Mouse (Mus musculus) midbrain, embryonic 11.5 days (tissue): ENCODE data around the gene Zfp160. TPM values are rescaled to one million over a fixed set of nuclear protein-coding genes. Genes with fewer than 3 reads are reported as not detected.
"Not testable (repeated sequence)": the region's sequence is repeated elsewhere in the genome, so short reads cannot be mapped to it uniquely, and the experiment has no call there.

Experiments
- ATAC-seq: fragments of 200-750 bp; cut with Nextera tagmentation; 2 replicates; pipeline ENCODE4 v1.8.0; 2017; ENCODE audit warnings: moderate TSS enrichment, moderate library complexity; ENCODE audit not compliant: low FRiP score
- DNase-seq: peaks from one replicate; pipeline ENCODE4 v3.0.0; 2015; ENCODE audit warnings: low spot score; ENCODE audit errors: missing footprints
- H3K27ac ChIP-seq: fragments of 300-500 bp; sonication (generic); 2 replicates; pipeline ENCODE4 v1.5.1; 2014; ENCODE audit warnings: low read depth, low read length
- H3K27me3 ChIP-seq: fragments of 300-500 bp; sonication (generic); 2 replicates; pipeline ENCODE4 v1.6.1; 2014; ENCODE audit warnings: mild to moderate bottlenecking, low read length, moderate library complexity, mixed read lengths; ENCODE audit not compliant: control insufficient read depth, insufficient read depth
- H3K36me3 ChIP-seq: fragments of 300-500 bp; sonication (generic); 2 replicates; pipeline ENCODE4 v1.6.1; 2014; ENCODE audit warnings: mild to moderate bottlenecking, low read length, moderate library complexity, mixed read lengths; ENCODE audit not compliant: control insufficient read depth, insufficient read depth
- H3K4me1 ChIP-seq: fragments of 300-500 bp; sonication (generic); 2 replicates; pipeline ENCODE4 v1.6.1; 2014; ENCODE audit warnings: low read length; ENCODE audit not compliant: control insufficient read depth, insufficient read depth
- H3K4me2 ChIP-seq: fragments of 300-500 bp; sonication (generic); 2 replicates; pipeline ENCODE4 v1.6.1; 2014; ENCODE audit warnings: mild to moderate bottlenecking, moderate library complexity
- H3K4me3 ChIP-seq: fragments of 300-500 bp; sonication (generic); 2 replicates; pipeline ENCODE4 v1.5.1; 2014; ENCODE audit warnings: low read depth, low read length
- H3K9ac ChIP-seq: fragments of 300-500 bp; sonication (generic); 2 replicates; pipeline ENCODE4 v1.6.1; 2014; ENCODE audit warnings: low read length
- H3K9me3 ChIP-seq: fragments of 300-500 bp; sonication (generic); 2 replicates; pipeline ENCODE4 v1.6.1; 2016; ENCODE audit warnings: low read length; ENCODE audit not compliant: control insufficient read depth
- WGBS: fragments of 180-500 bp; shearing (Covaris S2); extraction: QIAGEN DNeasy Blood & Tissue Kit; methylation state at CpG from one replicate; pipeline ENCODE4 v1.1.7; 2014; 5-methylcytosine and 5-hydroxymethylcytosine counted together
- polyA plus RNA-seq: library from polyadenylated mRNA; unstranded; fragments of >200 nt; fragmentation: Nextera tagmentation; extraction: Ambion mirVana; gene quantifications from 2 replicates; pipeline ENCODE4 v1.2.1, GENCODE M21; 2014

Zfp160 gene
- polyA plus RNA-seq, 1 experiment from 2014 or later, result 15.9 TPM

DNA sequence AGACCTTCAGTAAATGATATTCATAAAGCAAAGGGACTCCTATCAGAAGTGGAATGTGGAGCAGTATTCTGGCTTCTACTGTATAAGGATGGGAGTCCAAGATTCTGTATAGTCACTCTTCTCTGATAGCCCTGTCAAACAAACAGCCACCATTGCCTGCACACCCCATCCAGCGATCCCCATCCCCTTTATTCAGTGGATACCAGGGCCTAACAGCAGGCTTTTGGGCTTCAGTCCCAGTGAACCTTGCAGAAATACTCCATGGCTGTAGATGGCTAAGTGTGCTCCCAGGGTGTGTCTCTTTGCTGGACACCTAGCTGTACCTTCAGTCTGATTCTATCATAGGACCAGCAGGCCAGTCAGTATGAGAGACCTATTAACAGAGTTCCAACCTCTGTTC, 42.2 kb downstream of the Zfp160 start:
- Histone ChIP-seq H3K4me3 (no peak overlapping the region), H3K27ac (no peak overlapping the region), H3K4me1 (no peaks in the 10 kb centered on the region), H3K9ac (no peak overlapping the region), H3K36me3 (no peaks in the 10 kb centered on the region), H3K9me3 (no peaks in the 10 kb centered on the region; the same call in 1 of the 2 replicates), H3K4me2 (no peak overlapping the region), H3K27me3 (no peaks in the 10 kb centered on the region)
- 71% methylated on average over 1 of the region's 1 CpGs for WGBS
- DNase-seq (no peak), ATAC-seq (no peak)

DNA sequence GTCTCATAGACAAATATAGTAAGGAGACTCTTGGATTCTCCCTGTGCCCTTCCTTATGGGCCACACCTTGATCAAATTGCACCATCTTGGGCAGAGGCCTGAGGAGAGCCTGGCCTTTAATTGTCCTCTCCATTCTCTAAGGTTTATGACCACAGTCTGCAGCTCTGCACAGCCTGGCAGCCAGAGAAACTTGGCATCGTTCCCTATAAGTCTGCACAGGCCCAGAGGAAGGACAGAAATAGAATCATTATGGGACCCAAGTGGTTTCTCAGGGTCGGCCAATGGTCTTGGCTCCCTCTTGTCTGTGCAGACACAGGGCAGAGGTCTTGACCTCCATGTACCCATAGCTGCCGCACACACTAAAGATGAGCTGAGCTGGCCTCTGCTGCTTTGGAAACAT, 42.6 kb downstream of the Zfp160 start:
- not testable (repeated sequence) for H3K4me3 ChIP-seq, H3K9me3 ChIP-seq

DNA sequence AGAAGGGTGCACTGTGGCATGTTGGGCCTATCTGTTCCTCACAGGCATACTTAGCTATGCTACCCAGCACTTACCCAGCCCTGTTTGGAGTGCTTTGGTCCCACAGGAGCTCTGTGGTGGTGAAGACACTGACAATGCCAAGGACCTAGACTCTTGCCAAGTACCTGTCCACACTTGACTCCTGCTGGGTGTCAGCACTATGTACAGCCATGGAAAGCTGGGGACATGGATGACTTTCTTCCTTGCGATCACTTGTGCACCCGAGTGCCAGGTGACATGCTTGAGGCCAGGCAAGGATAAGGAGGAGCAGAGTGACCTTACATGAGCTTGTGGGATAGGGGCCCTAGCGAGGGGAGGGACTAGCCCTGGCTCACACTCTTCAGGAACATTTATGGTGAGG, 43.2 kb downstream of the Zfp160 start:
- not testable (repeated sequence) for H3K9me3 ChIP-seq, H3K4me2 ChIP-seq, H3K4me3 ChIP-seq, H3K27me3 ChIP-seq, DNase-seq, H3K4me1 ChIP-seq, H3K9ac ChIP-seq, ATAC-seq, H3K27ac ChIP-seq, H3K36me3 ChIP-seq
- 90% methylated on average over 3 of the region's 3 CpGs for WGBS

More for the DNA sequence above, 42.6 kb downstream of the Zfp160 start:
- not testable (repeated sequence) for ATAC-seq, H3K9ac ChIP-seq, H3K4me1 ChIP-seq, H3K27me3 ChIP-seq, DNase-seq, H3K4me2 ChIP-seq, H3K27ac ChIP-seq, H3K36me3 ChIP-seq
- WGBS, result no CpG with 5 or more reads among the region's 3 CpGs

DNA sequence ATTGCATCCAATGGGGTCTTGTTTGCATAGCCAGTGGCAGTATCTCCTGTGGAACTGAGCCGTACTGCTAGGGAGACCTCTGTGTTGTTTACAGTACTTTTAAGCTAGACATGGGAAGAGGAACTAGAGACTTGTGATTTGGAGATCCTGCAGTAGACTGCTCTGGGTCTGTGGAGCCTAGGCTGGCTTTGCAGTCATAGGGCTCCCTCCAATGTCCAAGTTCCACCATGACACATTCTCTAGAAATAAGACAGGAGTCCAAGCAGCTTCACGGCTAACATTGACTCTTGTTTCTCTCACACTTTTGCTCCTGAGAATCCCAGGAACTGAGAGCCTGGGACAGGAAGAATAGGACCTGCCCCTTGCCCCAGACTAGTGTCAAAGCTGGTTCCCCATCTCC, 44.6 kb downstream of the Zfp160 start:
- H3K27ac ChIP-seq, result no peak overlapping the region
- no peak overlapping the region for H3K4me3 ChIP-seq
- no peak for ATAC-seq
- DNase-seq, result no peak
- no peaks in the 10 kb centered on the region; the same call in 1 of the 2 replicates for H3K9me3 ChIP-seq
- 86% methylated on average over 2 of the region's 2 CpGs for WGBS
- H3K9ac ChIP-seq, result no peak overlapping the region
- H3K4me1 ChIP-seq, result no peaks in the 10 kb centered on the region
- H3K27me3 ChIP-seq, result no peaks in the 10 kb centered on the region
- no peaks in the 10 kb centered on the region for H3K36me3 ChIP-seq
- H3K4me2 ChIP-seq, result no peak overlapping the region

DNA sequence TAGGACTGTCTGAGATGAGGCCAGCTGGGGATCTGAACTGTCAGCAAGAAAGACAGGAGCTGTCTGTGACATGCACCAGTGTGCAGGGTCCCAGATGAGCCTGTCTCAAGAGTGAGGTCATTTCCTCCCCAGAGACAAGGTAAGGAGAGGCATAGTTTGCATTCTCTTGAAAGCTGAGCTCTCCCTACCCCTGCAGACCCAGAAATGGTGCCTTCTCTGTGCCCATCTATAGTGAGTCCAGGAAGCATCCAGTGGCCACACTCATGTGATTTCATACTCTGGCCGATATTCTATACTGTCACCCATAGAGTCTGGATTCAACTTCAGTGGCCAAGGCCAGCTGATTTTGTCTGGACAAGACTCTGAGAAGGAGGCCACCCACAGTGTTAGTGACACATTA, 46.4 kb downstream of the Zfp160 start:
- not testable (repeated sequence) for H3K9ac ChIP-seq, H3K27ac ChIP-seq, DNase-seq, H3K27me3 ChIP-seq, H3K4me2 ChIP-seq, H3K36me3 ChIP-seq, H3K4me3 ChIP-seq, ATAC-seq, H3K4me1 ChIP-seq, H3K9me3 ChIP-seq
- 80% methylated on average over 1 of the region's 1 CpGs for WGBS

DNA sequence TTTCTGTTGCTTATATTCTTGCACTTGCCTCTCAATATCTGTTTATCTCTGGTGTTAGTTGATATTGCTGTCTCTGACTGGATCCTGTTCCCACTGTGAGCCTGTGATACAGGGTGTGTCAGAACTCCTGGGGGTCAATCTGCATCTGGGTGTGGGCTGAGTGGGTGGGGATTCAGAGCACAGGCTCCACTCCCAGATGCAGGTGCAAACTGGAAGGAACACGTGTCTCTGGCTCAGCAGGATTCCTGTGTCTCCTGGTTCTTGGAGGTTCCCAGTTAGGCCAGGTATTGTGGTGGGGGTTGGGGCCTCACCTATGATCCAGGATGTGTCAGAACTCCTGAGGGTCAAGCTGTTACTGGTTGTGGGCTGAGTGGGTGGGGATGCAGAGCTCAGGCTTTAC, 56.8 kb downstream of the Zfp160 start:
- no peak overlapping the region for H3K9ac ChIP-seq
- no peaks in the 10 kb centered on the region for H3K36me3 ChIP-seq
- no peak overlapping the region for H3K4me3 ChIP-seq
- WGBS, result 42% methylated on average over 1 of the region's 1 CpGs
- no peak for ATAC-seq
- H3K4me1 ChIP-seq, result no peaks in the 10 kb centered on the region
- no peaks in the 10 kb centered on the region for H3K27me3 ChIP-seq
- DNase-seq, result no peak
- H3K9me3 ChIP-seq, result no peaks in the 10 kb centered on the region; the same call in 1 of the 2 replicates
- no peak overlapping the region for H3K27ac ChIP-seq
- no peak overlapping the region for H3K4me2 ChIP-seq

DNA sequence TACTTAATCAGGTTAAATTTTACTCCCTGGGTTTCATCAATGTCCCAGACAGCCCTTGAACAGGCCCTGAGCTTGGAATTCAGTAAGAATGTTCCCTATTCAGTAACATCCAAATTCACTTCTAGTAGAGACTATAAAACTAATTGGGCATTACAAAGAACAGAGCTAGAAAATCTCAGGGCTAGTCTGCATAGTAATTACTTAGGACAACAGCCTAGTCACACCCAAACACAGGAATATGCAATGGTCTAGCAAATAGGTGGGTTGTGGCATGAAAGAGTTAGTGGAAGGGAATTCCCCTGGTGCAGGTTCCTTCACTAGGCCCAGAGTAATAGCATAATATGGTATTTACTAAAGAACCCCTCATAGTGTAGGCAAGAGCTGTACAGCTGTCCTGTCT, 58.3 kb downstream of the Zfp160 start:
- Histone ChIP-seq H3K9ac (no peak overlapping the region), H3K4me1 (no peaks in the 10 kb centered on the region), H3K4me2 (no peak overlapping the region), H3K36me3 (no peaks in the 10 kb centered on the region), H3K9me3 (no peaks in the 10 kb centered on the region; the same call in 1 of the 2 replicates), H3K4me3 (no peak overlapping the region), H3K27me3 (no peaks in the 10 kb centered on the region), H3K27ac (no peak overlapping the region)
- ATAC-seq (no peak), DNase-seq (no peak)

DNA sequence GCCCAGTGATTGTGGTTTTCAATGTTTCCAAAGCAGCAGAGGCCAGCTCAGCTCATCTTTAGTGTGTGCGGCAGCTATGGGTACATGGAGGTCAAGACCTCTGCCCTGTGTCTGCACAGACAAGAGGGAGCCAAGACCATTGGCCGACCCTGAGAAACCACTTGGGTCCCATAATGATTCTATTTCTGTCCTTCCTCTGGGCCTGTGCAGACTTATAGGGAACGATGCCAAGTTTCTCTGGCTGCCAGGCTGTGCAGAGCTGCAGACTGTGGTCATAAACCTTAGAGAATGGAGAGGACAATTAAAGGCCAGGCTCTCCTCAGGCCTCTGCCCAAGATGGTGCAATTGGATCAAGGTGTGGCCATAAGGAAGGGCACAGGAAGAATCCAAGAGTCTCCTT, 60.7 kb downstream of the Zfp160 start:
- H3K27me3 ChIP-seq, ATAC-seq, H3K4me1 ChIP-seq, H3K4me2 ChIP-seq, H3K27ac ChIP-seq, H3K4me3 ChIP-seq, DNase-seq, H3K9ac ChIP-seq, H3K36me3 ChIP-seq, H3K9me3 ChIP-seq: not testable (repeated sequence)
- WGBS, result no CpG with 5 or more reads among the region's 3 CpGs

DNA sequence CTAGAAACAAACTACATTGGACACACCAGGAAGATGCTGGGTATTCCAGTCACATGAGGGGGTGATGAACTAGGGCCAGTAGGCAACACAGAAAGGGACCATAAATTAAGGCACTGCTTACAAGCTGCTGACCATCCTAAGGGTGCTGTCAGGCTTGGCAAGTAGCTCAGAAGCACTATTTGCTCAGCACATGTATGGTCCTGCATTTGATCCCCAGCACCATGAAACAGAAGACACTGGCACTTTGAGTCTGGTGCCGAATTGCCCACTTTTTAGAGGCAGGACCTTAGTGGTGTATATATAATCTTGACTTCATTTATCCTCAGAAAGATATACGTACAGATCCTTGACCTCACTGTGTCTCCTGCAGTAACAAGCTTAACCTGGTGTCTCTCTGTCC, 62.3 kb downstream of the Zfp160 start:
- H3K36me3 ChIP-seq, H3K27me3 ChIP-seq, H3K27ac ChIP-seq, H3K9ac ChIP-seq, H3K4me2 ChIP-seq, DNase-seq, H3K4me1 ChIP-seq, H3K9me3 ChIP-seq, H3K4me3 ChIP-seq, ATAC-seq: not testable (repeated sequence)
- 94% methylated on average over 2 of the region's 2 CpGs for WGBS
